Mouse (Mus musculus) gastrocnemius, postnatal 25 days (tissue): ENCODE results near the gene Miga2. TPM values are rescaled to one million over a fixed set of nuclear protein-coding genes. Genes with fewer than 3 reads are reported as not detected.

Experiments used
- DNase-seq: peaks from one replicate; pipeline ENCODE4 v3.0.0; 2022
- microRNA-seq, 2 experiments: library from miRNA; unstranded; fragments of <30 nt; microRNA quantifications; one replicate each; pipeline ENCODE4 v1.2.0; 2021; ENCODE audit warnings: borderline replicate concordance in 2 of 2
- total RNA-seq, 2 experiments: library from RNA; stranded (reverse); gene quantifications; 1 replicate in 1 of 2; 2 replicates in 1 of 2; pipeline ENCODE4 v1.2.3; 2021

Miga2 gene
- total RNA-seq, 2 experiments from 2014 or later: 22.8 to 23.8 TPM

DNA sequence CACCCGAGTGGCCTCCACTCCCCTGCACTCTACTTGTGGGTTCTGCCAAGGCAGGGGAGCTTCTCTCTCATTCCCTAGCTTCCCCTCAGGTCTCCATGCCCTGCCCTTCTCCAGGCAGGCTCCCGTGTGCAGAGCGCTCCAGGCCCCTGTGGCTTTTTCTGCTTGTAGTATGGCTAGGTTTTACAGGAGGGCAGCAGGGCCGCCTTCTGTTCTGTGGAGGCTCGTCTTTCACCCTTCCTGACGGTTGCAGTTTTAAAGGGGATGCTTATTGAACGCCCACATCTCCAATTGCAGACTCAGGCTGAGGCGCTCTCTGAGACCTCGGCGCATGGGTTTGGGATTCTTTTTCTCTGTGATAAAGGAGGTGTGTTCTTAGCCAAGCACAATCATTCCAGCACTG lies 55.1 kb downstream of the Miga2 start:
- DNase-seq: no peak

DNA sequence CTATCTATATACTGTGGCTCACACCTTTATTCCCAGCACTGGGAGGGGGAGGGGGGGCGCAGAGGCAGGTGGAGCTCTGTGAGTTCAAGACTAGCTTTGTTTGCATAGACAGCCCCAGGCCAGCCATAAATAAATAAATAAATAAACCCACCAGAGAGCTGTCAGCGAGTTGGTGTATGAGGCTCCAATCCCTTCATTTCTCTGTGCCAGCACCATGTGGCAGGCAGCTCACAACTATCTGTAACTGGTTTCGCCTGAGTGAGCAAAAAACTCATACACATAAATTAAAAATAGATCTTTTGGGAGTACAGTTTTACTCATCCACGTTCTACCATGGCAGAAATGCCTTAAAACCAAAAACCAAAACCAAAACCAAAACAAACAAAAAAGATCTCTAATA lies 57.4 kb downstream of the Miga2 start:
- DNase-seq: no peak

DNA sequence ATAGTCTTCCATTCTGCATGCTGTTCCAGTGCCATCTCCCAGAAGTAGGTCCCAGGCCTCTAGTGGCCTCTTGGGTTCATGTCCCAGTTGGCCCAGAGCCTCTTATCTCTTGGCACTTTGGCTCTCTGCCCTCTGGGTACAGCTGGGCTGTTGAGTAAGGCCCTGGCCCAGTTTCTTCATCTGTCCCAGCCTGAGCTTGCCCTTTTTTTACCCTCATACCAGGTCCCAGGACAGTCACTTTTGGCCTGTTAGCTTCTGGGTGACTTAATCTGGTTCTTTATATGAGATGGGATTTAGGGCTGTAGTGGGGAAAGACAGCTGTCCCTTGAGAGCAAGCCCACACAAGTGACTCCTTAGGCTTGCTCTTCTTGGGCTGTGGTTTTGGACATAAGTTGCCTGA lies 65.1 kb downstream of the Miga2 start:
- DNase-seq: peak; percentile 73

Small RNA genes within 50 kb of the gene (microRNA-seq; reads per million reads assigned to microRNA genes)
- gene Gm47292: 0 reads per million in 2 experiments

Other genes starting within 250 kb of the Miga2 start
- gene Zer1, start 239.6 kb upstream of the Miga2 start, total RNA-seq: 10 to 100 TPM; 20.1 to 20.3 TPM
- gene Tbc1d13, start 230.5 kb upstream of the Miga2 start, total RNA-seq: 10 to 100 TPM; 12.2 to 13.5 TPM
- gene Endog, start 192.7 kb upstream of the Miga2 start, total RNA-seq: 10 to 100 TPM; 56.2 to 62.1 TPM
- gene Spout1, start 185.8 kb upstream of the Miga2 start, total RNA-seq: 1 to 10 TPM; 4.3 to 4.8 TPM
- gene Kyat1, start 158.4 kb upstream of the Miga2 start, total RNA-seq: 10 to 100 TPM; 22.9 to 24.6 TPM
- 10 to 100 TPM; 16.2 to 17.1 TPM for gene Lrrc8a, start 126.5 kb upstream of the Miga2 start, total RNA-seq
- gene Gm28035, start 123.7 kb upstream of the Miga2 start, total RNA-seq: 1 to 10 TPM in 1 of 2 experiments, under 1 TPM in 1; 0.64 to 1.2 TPM
- gene Phyhd1, start 98.0 kb upstream of the Miga2 start, total RNA-seq: 10 to 100 TPM in 1 of 2 experiments, 1 to 10 TPM in 1; 8.4 to 19.5 TPM
- gene Gm28038, start 83.2 kb upstream of the Miga2 start, total RNA-seq: not detected
- 10 to 100 TPM; 18.2 to 20.0 TPM for gene Dolk, start 77.9 kb upstream of the Miga2 start, total RNA-seq
- gene Nup188, start 77.8 kb upstream of the Miga2 start, total RNA-seq: 1 to 10 TPM; 7.8 to 9.9 TPM
- 10 to 100 TPM; 16.2 to 21.2 TPM for gene Sh3glb2, start 4.9 kb upstream of the Miga2 start, total RNA-seq
- gene Dolpp1, start 28.0 kb downstream of the Miga2 start, total RNA-seq: 1 to 10 TPM; 5.2 to 6.8 TPM
- 100 to 1,000 TPM; 315 to 363 TPM for gene Crat, start 51.6 kb downstream of the Miga2 start, total RNA-seq
- gene Ptpa, start 51.8 kb downstream of the Miga2 start, total RNA-seq: 10 to 100 TPM; 67.1 to 68.5 TPM
- gene Ier5l, start 110.0 kb downstream of the Miga2 start, total RNA-seq: 1 to 10 TPM; 2.1 to 2.5 TPM
- gene Cstad, start 230.8 kb downstream of the Miga2 start, total RNA-seq: 1 to 10 TPM; 2.3 TPM